In genomic region chr11:120658876-120659410, GRCm38 (mm10) we compare ENCODE assay signal across 8 mouse cellular contexts. TPM values are rescaled to one million over a fixed set of nuclear protein-coding genes. Genes with fewer than 3 reads are reported as not detected.
DNase-seq lines count a peak whose midpoint lies in the region; ATAC-seq and TF ChIP-seq lines count a peak whose summit lies in the region.

No protein-coding gene starts in this region.

- DNase-seq in CD4-positive, CD25-positive, alpha-beta regulatory T cell, adult 2 months (ENCODE audit: low read depth, low spot score), result peak; percentile 87
- peak; percentile 78 to 82 for DNase-seq in adrenal gland, adult 18-20 months (ENCODE audit: low spot score in 2 of 2)
- DNase-seq in embryonic facial prominence, embryonic 11.5 days (ENCODE audit: low spot score), result peak; percentile 82
- peak; percentile 85 to 95 for DNase-seq in kidney, postnatal 36 days
- peak; percentile 83 for DNase-seq in lung, adult 2 months
- DNase-seq in retina, postnatal 1 day, result peak; percentile 86
- peak; percentile 84 to 86 for DNase-seq in thymus, postnatal 36 days

- no peak overlapping the region; the same call in 1 of the 2 replicates for H3K4me2 ChIP-seq in embryonic facial prominence, embryonic 11.5 days (ENCODE audit: low read depth, low read length)
- H3K4me2 ChIP-seq in heart, embryonic 14.5 days (ENCODE audit: low read length), result peak overlapping the region; percentile 82

- H3K27ac ChIP-seq in embryonic facial prominence, embryonic 11.5 days (replicated peaks; ENCODE audit: low read depth, low read length), result no peak overlapping the region
- H3K27ac ChIP-seq in heart, embryonic 14.5 days (replicated peaks in 1 of 2; ENCODE audit: control insufficient read depth in 1 of 2, insufficient read depth in 1 of 2, low read depth in 2 of 2, low read length in 2 of 2), result no peak overlapping the region

- peaks cover 54% of the 10 kb centered on the region for H3K27me3 ChIP-seq in embryonic facial prominence, embryonic 11.5 days (ENCODE audit: control insufficient read depth, insufficient read depth, low read length)
- peaks cover 70% of the 10 kb centered on the region for H3K27me3 ChIP-seq in heart, embryonic 14.5 days (ENCODE audit: control insufficient read depth, insufficient read depth, low read length)

- no peaks in the 10 kb centered on the region for H3K36me3 ChIP-seq in embryonic facial prominence, embryonic 11.5 days (replicated peaks; ENCODE audit: control insufficient read depth, insufficient read depth, low read depth, low read length)
- H3K36me3 ChIP-seq in heart, embryonic 14.5 days (ENCODE audit: control insufficient read depth, insufficient read depth, low read length), result no peaks in the 10 kb centered on the region

- 4% methylated on average over 24 of the region's 24 CpGs for WGBS in embryonic facial prominence, embryonic 11.5 days
- 4% methylated on average over 24 of the region's 24 CpGs for WGBS in heart, embryonic 14.5 days
- WGBS in lung, adult 2 months, result 5% methylated on average over 24 of the region's 24 CpGs

- peaks cover 9% of the 10 kb centered on the region for H3K4me1 ChIP-seq in embryonic facial prominence, embryonic 11.5 days (ENCODE audit: control insufficient read depth, insufficient read depth, low read length)
- peaks cover 7 to 28% of the 10 kb centered on the region in 2 experiments for H3K4me1 ChIP-seq in heart, embryonic 14.5 days (ENCODE audit: control insufficient read depth in 2 of 2, insufficient read depth in 2 of 2, low read length in 2 of 2)
- 0 out of 2 replicates have a peak, but pooled peaks cover 2% of the 10 kb centered on the region for H3K4me1 ChIP-seq in lung, adult 2 months (ENCODE audit: control insufficient read depth, insufficient read depth, low read length)

- TF ChIP-seq POLR2A in lung, adult 2 months (IDR thresholded peaks at IDR 0.05; ENCODE audit: borderline replicate concordance, extremely low read depth, low read depth, low read length), result no peak

- no peak overlapping the region for H3K4me3 ChIP-seq in embryonic facial prominence, embryonic 11.5 days (ENCODE audit: low read depth, low read length)
- H3K4me3 ChIP-seq in heart, embryonic 14.5 days (ENCODE audit: control insufficient read depth in 1 of 2, insufficient read depth in 1 of 2, low read depth in 1 of 2, low read length in 2 of 2), result peak overlapping the region; percentile 4 to 45; a peak in 3 of 4 replicates
- no peak overlapping the region for H3K4me3 ChIP-seq in lung, adult 2 months (replicated peaks; ENCODE audit: extremely low read depth, low read depth, low read length)

- no peaks in the 10 kb centered on the region for H3K9me3 ChIP-seq in embryonic facial prominence, embryonic 11.5 days (replicated peaks; ENCODE audit: control insufficient read depth, low read length)
- H3K9me3 ChIP-seq in heart, embryonic 14.5 days (ENCODE audit: control insufficient read depth, low read length), result no peaks in the 10 kb centered on the region

- no peak overlapping the region for H3K9ac ChIP-seq in embryonic facial prominence, embryonic 11.5 days (replicated peaks; ENCODE audit: low read length)
- no peak overlapping the region for H3K9ac ChIP-seq in heart, embryonic 14.5 days (ENCODE audit: low read length)

- peak; percentile 66 for TF ChIP-seq CTCF in lung, adult 2 months (IDR thresholded peaks at IDR 0.05; ENCODE audit: insufficient read depth, low read length)

- ATAC-seq in embryonic facial prominence, embryonic 11.5 days (replicated peaks; ENCODE audit: insufficient number of reproducible peaks, low FRiP score, low TSS enrichment, low read depth), result no peak
- no peak for ATAC-seq in heart, embryonic 14.5 days (ENCODE audit: insufficient number of reproducible peaks, insufficient read depth, low FRiP score, low read depth)

RNA-seq across cellular contexts. Expression of gene Notum, which starts 2.0 kb away (rescaled TPM):
- 1 to 10 TPM; 2.8 to 6.6 TPM for total RNA-seq in adrenal gland, adult 18-20 months (2021)
- 2.5 and 3.2 TPM in 2 replicates for polyA plus RNA-seq in embryonic facial prominence, embryonic 11.5 days (2014; fragmentation: Nextera tagmentation; extraction: Ambion mirVana)
- polyA plus RNA-seq in heart, embryonic 14.5 days (2014; fragmentation: Nextera tagmentation; extraction: Ambion mirVana), result 1.1 and 1.6 TPM in 2 replicates
- polyA plus RNA-seq in lung, adult 2 months (2012; rRNA removed), result 15.5 and 20.6 TPM in 2 replicates

RNA-seq across cellular contexts. Expression of gene Myadml2, which starts 11.0 kb away (rescaled TPM):
- total RNA-seq in adrenal gland, adult 18-20 months (2021), result under 1 TPM in 1 of 2 experiments, not detected in 1; 0.99 TPM
- not detected in 2 replicates for polyA plus RNA-seq in embryonic facial prominence, embryonic 11.5 days (2014; fragmentation: Nextera tagmentation; extraction: Ambion mirVana)
- 19.4 and 19.5 TPM in 2 replicates for polyA plus RNA-seq in heart, embryonic 14.5 days (2014; fragmentation: Nextera tagmentation; extraction: Ambion mirVana)
- polyA plus RNA-seq in lung, adult 2 months (2012; rRNA removed), result 1.1 and 3.1 TPM in 2 replicates

RNA-seq across cellular contexts. Expression of gene Aspscr1, which starts 13.8 kb away (rescaled TPM):
- total RNA-seq in adrenal gland, adult 18-20 months (2021), result 10 to 100 TPM; 62.6 to 77.7 TPM
- 99.6 and 107 TPM in 2 replicates for polyA plus RNA-seq in embryonic facial prominence, embryonic 11.5 days (2014; fragmentation: Nextera tagmentation; extraction: Ambion mirVana)
- 96.6 and 106 TPM in 2 replicates for polyA plus RNA-seq in heart, embryonic 14.5 days (2014; fragmentation: Nextera tagmentation; extraction: Ambion mirVana)
- 86.9 and 95.8 TPM in 2 replicates for polyA plus RNA-seq in lung, adult 2 months (2012; rRNA removed)

RNA-seq across cellular contexts. Expression of gene Pycr1, which starts 15.4 kb away (rescaled TPM):
- 1 to 10 TPM; 1.4 to 2.1 TPM for total RNA-seq in adrenal gland, adult 18-20 months (2021)
- 26.3 and 27.1 TPM in 2 replicates for polyA plus RNA-seq in embryonic facial prominence, embryonic 11.5 days (2014; fragmentation: Nextera tagmentation; extraction: Ambion mirVana)
- polyA plus RNA-seq in heart, embryonic 14.5 days (2014; fragmentation: Nextera tagmentation; extraction: Ambion mirVana), result 17.1 and 22.3 TPM in 2 replicates
- polyA plus RNA-seq in lung, adult 2 months (2012; rRNA removed), result 4.1 and 4.5 TPM in 2 replicates

RNA-seq across cellular contexts. Expression of gene Mafg, which starts 25.5 kb away (rescaled TPM):
- 10 to 100 TPM; 56.3 to 69.3 TPM for total RNA-seq in adrenal gland, adult 18-20 months (2021)
- polyA plus RNA-seq in embryonic facial prominence, embryonic 11.5 days (2014; fragmentation: Nextera tagmentation; extraction: Ambion mirVana), result 16.7 and 18.1 TPM in 2 replicates
- 16.6 and 18.1 TPM in 2 replicates for polyA plus RNA-seq in heart, embryonic 14.5 days (2014; fragmentation: Nextera tagmentation; extraction: Ambion mirVana)
- polyA plus RNA-seq in lung, adult 2 months (2012; rRNA removed), result 41.5 and 51.3 TPM in 2 replicates

Comparison
In these comparisons a context has a peak if more than half of its experiments do, and no peak if none do; other contexts are left out.
1. H3K4me3 ChIP-seq: peak in heart, embryonic 14.5 days (2 of 2); none in embryonic facial prominence, embryonic 11.5 days (single experiment) and lung, adult 2 months (single experiment).
2. Peak in every context shown above with its lines, with median percentiles within 50 percentile points of each other: DNase-seq.